Mouse (Mus musculus) midbrain, embryonic 15.5 days (tissue): ENCODE results near the gene Tob2. TPM values are rescaled to one million over a fixed set of nuclear protein-coding genes. Genes with fewer than 3 reads are reported as not detected.

ENCODE experiments used
- ATAC-seq: fragments of 200-750 bp; cut with Nextera tagmentation; replicated peaks from 2 replicates; pipeline ENCODE4 v1.8.0; 2017; ENCODE audit warnings: moderate TSS enrichment
- H3K27ac ChIP-seq: fragments of 300-500 bp; sonication (generic); 2 replicates; pipeline ENCODE4 v1.5.1; 2015; ENCODE audit warnings: mild to moderate bottlenecking, inconsistent platforms
- H3K27me3 ChIP-seq: fragments of 300-500 bp; sonication (generic); replicated peaks from 2 replicates; pipeline ENCODE4 v1.6.1; 2015; ENCODE audit warnings: inconsistent platforms
- H3K36me3 ChIP-seq: fragments of 300-500 bp; sonication (generic); replicated peaks from 2 replicates; pipeline ENCODE4 v1.6.1; 2015; ENCODE audit warnings: inconsistent platforms
- H3K4me1 ChIP-seq: fragments of 300-500 bp; sonication (generic); 2 replicates; pipeline ENCODE4 v1.6.1; 2015; ENCODE audit warnings: inconsistent platforms
- H3K4me2 ChIP-seq: fragments of 300-500 bp; sonication (generic); 2 replicates; pipeline ENCODE4 v1.6.1; 2015; ENCODE audit warnings: inconsistent platforms, mild to moderate bottlenecking, moderate library complexity
- H3K4me3 ChIP-seq: fragments of 300-500 bp; sonication (generic); 2 replicates; pipeline ENCODE4 v1.5.1; 2015; ENCODE audit warnings: mild to moderate bottlenecking, inconsistent platforms
- H3K9ac ChIP-seq: fragments of 300-500 bp; sonication (generic); 2 replicates; pipeline ENCODE4 v1.6.1; 2015; ENCODE audit warnings: mild to moderate bottlenecking, inconsistent platforms
- H3K9me3 ChIP-seq: fragments of 300-500 bp; sonication (generic); 2 replicates; pipeline ENCODE4 v1.6.1; 2016; ENCODE audit warnings: inconsistent platforms
- WGBS: fragments of 180-500 bp; shearing (Covaris S2); methylation state at CpG from one replicate; pipeline ENCODE4 v1.1.7; 2015; ENCODE audit warnings: mixed read lengths; 5-methylcytosine and 5-hydroxymethylcytosine counted together
- polyA plus RNA-seq: library from polyadenylated mRNA; unstranded; fragments of >200 nt; fragmentation: Nextera tagmentation; extraction: Ambion mirVana; gene quantifications from 2 replicates; pipeline ENCODE4 v1.2.1, GENCODE M21; 2015

Tob2 gene
- polyA plus RNA-seq, 1 experiment from 2014 or later, result 18.5 TPM

DNA sequence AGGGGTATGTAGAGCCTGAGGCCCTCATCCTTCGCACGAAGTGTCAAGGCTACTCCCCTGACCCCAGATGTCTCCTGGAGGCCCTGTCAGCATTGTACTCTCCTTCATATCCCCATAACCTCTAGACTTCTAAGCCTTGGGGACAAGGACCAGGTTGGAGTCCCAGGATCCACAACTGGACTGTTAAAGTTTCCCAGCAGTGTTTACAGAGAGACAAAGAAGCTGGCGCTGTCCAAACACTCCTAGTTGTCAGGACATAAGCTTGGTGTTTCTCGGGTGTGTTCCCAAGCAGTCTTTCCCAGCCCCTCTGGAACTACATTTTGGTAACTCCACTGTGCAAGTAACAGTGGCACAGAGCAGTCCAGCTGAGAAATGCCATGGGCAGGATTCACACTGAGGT, 25.1 kb downstream of the Tob2 start:
- H3K9me3 ChIP-seq, result no peaks in the 10 kb centered on the region
- ATAC-seq, result no peak
- H3K9ac ChIP-seq, result no peak overlapping the region
- H3K4me2 ChIP-seq, result no peak overlapping the region
- H3K4me1 ChIP-seq, result peaks cover 9% of the 10 kb centered on the region
- H3K27ac ChIP-seq, result no peak overlapping the region
- 0 out of 2 replicates have a peak, but pooled peaks cover 3% of the 10 kb centered on the region for H3K27me3 ChIP-seq
- no peak overlapping the region for H3K4me3 ChIP-seq
- 78% methylated on average over 4 of the region's 4 CpGs for WGBS
- 0 out of 2 replicates have a peak, but pooled peaks cover 3% of the 10 kb centered on the region for H3K36me3 ChIP-seq

- no peak for ATAC-seq
- H3K4me2 ChIP-seq, result no peak overlapping the region
- H3K27me3 ChIP-seq, result 0 out of 2 replicates have a peak, but pooled peaks cover 3% of the 10 kb centered on the region
- 0 out of 2 replicates have a peak, but pooled peaks cover 10% of the 10 kb centered on the region for H3K36me3 ChIP-seq
- H3K4me3 ChIP-seq, result no peak overlapping the region
- no peaks in the 10 kb centered on the region for H3K9me3 ChIP-seq
- 93% methylated on average over 3 of the region's 3 CpGs for WGBS
- H3K4me1 ChIP-seq, result peaks cover 9% of the 10 kb centered on the region
- no peak overlapping the region for H3K9ac ChIP-seq
- no peak overlapping the region for H3K27ac ChIP-seq
These were observed 26.4 kb downstream of the Tob2 start for GRCm38 (mm10) chr15:81832219-81832618.

GRCm38 (mm10) chr15:81831136-81831825, 27.3 kb downstream of the Tob2 start:
- H3K4me2 ChIP-seq, result peak overlapping the region; percentile 7; the same call in 1 of the 2 replicates
- H3K9me3 ChIP-seq, result no peaks in the 10 kb centered on the region
- H3K27me3 ChIP-seq, result 0 out of 2 replicates have a peak, but pooled peaks cover 3% of the 10 kb centered on the region
- H3K36me3 ChIP-seq, result peaks cover 13% of the 10 kb centered on the region; the same call in 1 of the 2 replicates
- 14% methylated on average over 24 of the region's 24 CpGs for WGBS
- peaks cover 4% of the 10 kb centered on the region for H3K4me1 ChIP-seq
- no peak overlapping the region for H3K27ac ChIP-seq
- no peak overlapping the region for H3K9ac ChIP-seq
- ATAC-seq, result peak; percentile 76
- no peak overlapping the region for H3K4me3 ChIP-seq

- no peak overlapping the region for H3K4me2 ChIP-seq
These were observed 28.1 kb downstream of the Tob2 start for GRCm38 (mm10) chr15:81830530-81830929.

DNA sequence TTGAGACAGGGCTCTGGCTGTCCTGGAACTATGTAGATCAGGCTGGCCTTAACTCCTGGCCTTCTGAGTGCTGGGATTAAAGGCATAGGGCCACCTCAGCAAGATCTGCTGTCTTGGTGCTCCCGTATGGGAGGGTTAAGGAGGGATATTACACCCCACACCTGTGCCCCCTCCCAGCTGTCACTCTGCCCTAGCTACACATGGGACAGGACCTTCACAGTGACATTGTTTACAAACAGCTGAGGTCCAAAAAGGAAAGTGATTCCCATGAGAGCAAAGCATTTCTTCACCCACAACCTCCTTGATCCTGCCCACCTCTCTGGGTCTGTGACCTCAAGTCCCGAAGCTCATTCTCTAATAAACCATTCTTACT, 29.4 kb downstream of the Tob2 start:
- Histone ChIP-seq H3K9me3 (no peaks in the 10 kb centered on the region), H3K4me3 (no peak overlapping the region), H3K36me3 (peaks cover 20% of the 10 kb centered on the region), H3K27me3 (no peaks in the 10 kb centered on the region), H3K27ac (no peak overlapping the region), H3K9ac (no peak overlapping the region), H3K4me2 (no peak overlapping the region), H3K4me1 (no peaks in the 10 kb centered on the region)
- ATAC-seq, result no peak
- WGBS, result 72% methylated on average over 2 of the region's 2 CpGs

More at GRCm38 (mm10) chr15:81830530-81830929, 28.1 kb downstream of the Tob2 start:
- Histone ChIP-seq H3K9ac (no peak overlapping the region), H3K4me3 (no peak overlapping the region), H3K27ac (no peak overlapping the region), H3K27me3 (0 out of 2 replicates have a peak, but pooled peaks cover 3% of the 10 kb centered on the region), H3K4me1 (no peaks in the 10 kb centered on the region), H3K36me3 (peaks cover 19% of the 10 kb centered on the region), H3K9me3 (no peaks in the 10 kb centered on the region)
- no peak for ATAC-seq
- 96% methylated on average over 4 of the region's 4 CpGs for WGBS

- Histone ChIP-seq H3K4me3 (no peak overlapping the region), H3K9ac (no peak overlapping the region), H3K9me3 (no peaks in the 10 kb centered on the region), H3K4me2 (no peak overlapping the region), H3K27me3 (no peaks in the 10 kb centered on the region), H3K36me3 (peaks cover 25% of the 10 kb centered on the region), H3K4me1 (no peaks in the 10 kb centered on the region), H3K27ac (no peak overlapping the region)
- no peak for ATAC-seq
- 91% methylated on average over 7 of the region's 7 CpGs for WGBS
These were observed 30.0 kb downstream of the Tob2 start for GRCm38 (mm10) chr15:81828426-81829207.

DNA sequence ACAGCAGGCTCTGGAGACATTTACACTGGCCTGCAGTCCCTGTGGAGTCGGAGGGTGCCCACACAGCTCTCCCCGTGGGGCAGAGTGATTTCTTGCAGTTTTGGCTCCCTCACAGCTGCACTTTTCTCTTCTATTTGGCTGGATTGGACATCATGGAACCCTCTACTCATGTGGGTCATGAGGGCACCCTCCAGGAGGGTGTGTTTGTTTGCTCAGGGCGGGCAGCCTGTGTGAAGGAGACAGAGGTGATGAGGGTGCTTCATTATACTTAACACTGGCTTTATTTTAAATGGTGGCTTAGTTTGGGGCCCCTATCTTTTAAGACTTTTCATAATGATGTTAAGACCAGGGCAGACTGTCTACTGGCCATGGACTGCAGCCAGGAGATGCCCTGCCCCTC, 33.8 kb downstream of the Tob2 start:
- 86% methylated on average over 3 of the region's 3 CpGs for WGBS
- H3K36me3 ChIP-seq, result peaks cover 51% of the 10 kb centered on the region
- H3K27me3 ChIP-seq, result no peaks in the 10 kb centered on the region
- no peak overlapping the region for H3K9ac ChIP-seq
- no peak overlapping the region for H3K4me2 ChIP-seq
- no peaks in the 10 kb centered on the region for H3K4me1 ChIP-seq
- H3K4me3 ChIP-seq, result no peak overlapping the region
- H3K27ac ChIP-seq, result no peak overlapping the region
- no peaks in the 10 kb centered on the region for H3K9me3 ChIP-seq
- no peak for ATAC-seq

GRCm38 (mm10) chr15:81822631-81823030, 36.0 kb downstream of the Tob2 start:
- WGBS, result 90% methylated on average over 3 of the region's 3 CpGs
- Histone ChIP-seq H3K9ac (no peak overlapping the region), H3K9me3 (no peaks in the 10 kb centered on the region), H3K36me3 (peaks cover 57% of the 10 kb centered on the region), H3K27ac (no peak overlapping the region), H3K27me3 (no peaks in the 10 kb centered on the region), H3K4me3 (no peak overlapping the region), H3K4me1 (no peaks in the 10 kb centered on the region), H3K4me2 (no peak overlapping the region)
- ATAC-seq, result no peak

DNA sequence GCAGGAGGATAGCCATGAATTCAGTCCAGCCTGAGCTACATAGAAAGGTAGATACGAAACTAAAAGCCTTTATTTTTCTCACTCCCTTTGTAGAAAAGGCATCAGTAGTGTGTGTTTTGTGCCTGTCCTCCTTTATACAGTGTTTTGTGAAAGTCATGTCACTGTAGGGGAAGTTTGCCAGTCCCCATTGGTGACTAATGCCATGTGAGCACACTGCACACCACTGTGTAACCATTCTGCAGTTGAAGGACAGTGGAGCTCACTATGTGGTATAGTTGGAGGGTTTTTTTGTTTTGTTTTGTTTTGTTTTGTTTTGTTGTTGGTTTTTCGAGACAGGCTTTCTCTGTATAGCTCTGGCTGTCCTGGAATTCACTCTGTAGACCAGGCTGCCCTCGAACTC, 40.2 kb downstream of the Tob2 start:
- H3K4me1 ChIP-seq, result peaks cover 10% of the 10 kb centered on the region
- H3K4me3 ChIP-seq, result no peak overlapping the region
- 89% methylated on average over 3 of the region's 3 CpGs for WGBS
- ATAC-seq, result no peak
- peaks cover 62% of the 10 kb centered on the region for H3K36me3 ChIP-seq
- no peaks in the 10 kb centered on the region for H3K9me3 ChIP-seq
- H3K27ac ChIP-seq, result no peak overlapping the region
- H3K4me2 ChIP-seq, result no peak overlapping the region
- H3K9ac ChIP-seq, result no peak overlapping the region
- no peaks in the 10 kb centered on the region for H3K27me3 ChIP-seq

DNA sequence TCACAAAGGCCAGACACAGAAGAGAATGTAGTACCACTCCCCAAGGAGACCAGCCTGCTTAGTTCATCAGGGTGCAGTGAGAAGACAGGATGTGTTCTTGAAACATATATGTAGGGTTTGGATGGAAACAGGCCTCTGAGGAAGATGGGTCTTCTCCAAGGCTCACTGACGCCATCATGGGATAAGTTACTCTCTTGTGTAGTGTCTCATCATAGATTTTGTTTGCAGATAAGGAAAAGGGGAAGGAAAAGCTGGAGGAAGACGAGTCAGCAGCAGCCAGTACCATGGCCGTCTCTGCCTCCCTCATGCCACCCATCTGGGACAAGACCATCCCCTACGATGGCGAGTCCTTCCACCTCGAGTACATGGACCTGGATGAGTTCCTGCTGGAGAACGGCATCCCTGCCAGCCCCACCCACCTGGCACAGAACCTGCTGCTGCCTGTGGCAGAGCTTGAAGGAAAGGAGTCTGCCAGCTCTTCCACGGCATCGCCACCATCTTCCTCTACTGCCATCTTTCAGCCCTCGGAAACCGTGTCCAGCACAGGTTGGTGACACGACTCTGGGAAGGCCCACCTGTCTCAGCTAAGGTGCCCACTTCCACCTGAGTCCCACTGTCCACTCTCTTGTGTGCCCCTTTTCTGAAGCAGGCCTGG, 43.8 kb downstream of the Tob2 start:
- no peaks in the 10 kb centered on the region for H3K27me3 ChIP-seq
- H3K27ac ChIP-seq, result no peak overlapping the region
- H3K9ac ChIP-seq, result no peak overlapping the region
- no peak overlapping the region for H3K4me3 ChIP-seq
- WGBS, result 90% methylated on average over 12 of the region's 12 CpGs
- H3K4me1 ChIP-seq, result peaks cover 34% of the 10 kb centered on the region
- ATAC-seq, result no peak
- peaks cover 39% of the 10 kb centered on the region for H3K36me3 ChIP-seq
- H3K4me2 ChIP-seq, result no peak overlapping the region
- no peaks in the 10 kb centered on the region for H3K9me3 ChIP-seq

- Histone ChIP-seq H3K4me3 (no peak overlapping the region), H3K27me3 (no peaks in the 10 kb centered on the region), H3K4me2 (no peak overlapping the region), H3K4me1 (peaks cover 38% of the 10 kb centered on the region), H3K9me3 (no peaks in the 10 kb centered on the region), H3K9ac (no peak overlapping the region), H3K36me3 (peaks cover 35% of the 10 kb centered on the region), H3K27ac (no peak overlapping the region)
- no peak for ATAC-seq
- WGBS, result 62% methylated on average over 5 of the region's 5 CpGs
These were observed 44.5 kb downstream of the Tob2 start for GRCm38 (mm10) chr15:81813986-81814705.
